Mouse (Mus musculus): ENCODE measurements around the gene Grem1. TPM values are rescaled to one million over a fixed set of nuclear protein-coding genes. Genes with fewer than 3 reads are reported as not detected.

Gene Grem1
- total and polyA plus RNA-seq, 3 experiments: not detected

DNA sequence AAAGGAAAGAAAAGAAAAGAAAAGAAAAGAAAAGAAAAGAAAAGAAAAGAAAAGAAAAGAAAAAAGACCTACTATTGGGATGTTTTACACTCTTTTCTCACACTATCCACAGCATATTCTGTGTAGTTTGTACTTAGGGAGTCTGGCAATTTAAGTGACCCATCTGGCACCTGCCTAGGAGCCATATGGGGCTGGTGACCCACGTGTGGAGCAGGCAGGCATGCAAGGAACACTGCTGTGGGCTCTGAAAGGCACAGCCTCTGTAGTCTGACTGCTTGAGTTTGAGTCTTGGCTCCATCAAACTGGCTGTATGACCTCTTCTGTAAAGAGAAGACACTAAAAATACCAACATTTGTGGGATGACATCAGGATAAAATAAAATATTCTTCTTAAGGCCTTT lies 45.3 kb upstream of the Grem1 start:
- Histone ChIP-seq H3K4me2 (ENCODE audit: insufficient read depth, low read depth, poor library complexity, severe bottlenecking) (no peak overlapping the region), H3K4me3 (replicated peaks in 1 of 3; ENCODE audit: low read depth in 2 of 3, low read length in 2 of 3, poor library complexity in 1 of 3) (no peak overlapping the region), H3K79me2 (replicated peaks; ENCODE audit: control insufficient read depth, extremely low read depth, insufficient read depth, poor library complexity, severe bottlenecking) (no peaks in the 10 kb centered on the region), H3K9me3 (replicated peaks; ENCODE audit: low read length) (no peaks in the 10 kb centered on the region), H3K4me1 (ENCODE audit: control insufficient read depth in 1 of 2, insufficient read depth in 2 of 2) (peaks cover 3 to 4% of the 10 kb centered on the region in 2 experiments; a peak in 2 of 4 replicates), H3K9ac (ENCODE audit: insufficient read depth, low read depth) (no peak overlapping the region), H3K27ac (ENCODE audit: insufficient read depth, low read depth) (no peak overlapping the region), H3K27me3 (replicated peaks) (no peaks in the 10 kb centered on the region), H3K36me3 (replicated peaks in 1 of 2; ENCODE audit: control insufficient read depth in 1 of 2, insufficient read depth in 1 of 2, low read length in 1 of 2) (no peaks in the 10 kb centered on the region)
- TF ChIP-seq RCOR1 (conservative IDR thresholded peaks at IDR 0.05; ENCODE audit: low read depth, low read length) (no peak), HCFC1 (IDR thresholded peaks at IDR 0.05; ENCODE audit: low read depth, low read length) (no peak), ETS1 (conservative IDR thresholded peaks at IDR 0.05; ENCODE audit: low read depth, low read length) (no peak), MAFK (IDR thresholded peaks at IDR 0.05; ENCODE audit: insufficient replicate concordance, low read length) (no peak), POLR2AphosphoS2 (IDR thresholded peaks at IDR 0.05; ENCODE audit: low read depth, low read length) (no peak)
- DNase-seq (ENCODE audit: extremely low read depth): no peak
- in situ Hi-C loops (cut with MboI; ENCODE audit: low pct_ligation_motif_present, low pct_unique_long_range_greater_than_20kb, low sequenced_read_pairs) (loop anchor here (25.0 kb wide), 1 partner anchor 316 kb away; no protein-coding TSS in a partner anchor), dilution Hi-C loops (cut with MboI; ENCODE audit: extremely low pct_ligation_motif_present, extremely low pct_unique_long_range_greater_than_20kb, low sequenced_read_pairs) (no loop called here)

GRCm38 (mm10) chr2:113800846-113801245 lies 42.4 kb upstream of the Grem1 start:
- dilution Hi-C loops (cut with MboI; ENCODE audit: extremely low pct_ligation_motif_present, extremely low pct_unique_long_range_greater_than_20kb, low sequenced_read_pairs): no loop called here
- Histone ChIP-seq H3K27ac (ENCODE audit: insufficient read depth, low read depth) (no peak overlapping the region), H3K4me3 (replicated peaks in 1 of 3; ENCODE audit: low read depth in 2 of 3, low read length in 2 of 3, poor library complexity in 1 of 3) (no peak overlapping the region), H3K9ac (ENCODE audit: insufficient read depth, low read depth) (no peak overlapping the region), H3K4me2 (ENCODE audit: insufficient read depth, low read depth, poor library complexity, severe bottlenecking) (no peak overlapping the region), H3K4me1 (ENCODE audit: control insufficient read depth in 1 of 2, insufficient read depth in 2 of 2) (peaks cover 3 to 4% of the 10 kb centered on the region in 2 experiments; a peak in 2 of 4 replicates), H3K36me3 (replicated peaks in 1 of 2; ENCODE audit: control insufficient read depth in 1 of 2, insufficient read depth in 1 of 2, low read length in 1 of 2) (no peaks in the 10 kb centered on the region), H3K9me3 (replicated peaks; ENCODE audit: low read length) (no peaks in the 10 kb centered on the region), H3K27me3 (replicated peaks) (no peaks in the 10 kb centered on the region), H3K79me2 (replicated peaks; ENCODE audit: control insufficient read depth, extremely low read depth, insufficient read depth, poor library complexity, severe bottlenecking) (no peaks in the 10 kb centered on the region)
- TF ChIP-seq USF1 (IDR thresholded peaks at IDR 0.05; ENCODE audit: low read depth, low read length): no peak
- TF ChIP-seq NRF1 (IDR thresholded peaks at IDR 0.05; ENCODE audit: low read depth, low read length): no peak
- TF ChIP-seq POLR2AphosphoS2 (IDR thresholded peaks at IDR 0.05; ENCODE audit: low read depth, low read length): no peak
- TF ChIP-seq MAFK (IDR thresholded peaks at IDR 0.05; ENCODE audit: insufficient replicate concordance, low read length): no peak
- TF ChIP-seq ZKSCAN1 (IDR thresholded peaks at IDR 0.05; ENCODE audit: borderline replicate concordance, low read depth, low read length): no peak
- TF ChIP-seq BHLHE40 (IDR thresholded peaks at IDR 0.05; ENCODE audit: low read depth, low read length): no peak
- TF ChIP-seq JUND (conservative IDR thresholded peaks at IDR 0.05; ENCODE audit: low read depth, low read length): no peak
- TF ChIP-seq ZMIZ1 (IDR thresholded peaks at IDR 0.05; ENCODE audit: low read depth, low read length): no peak
- no peak for TF ChIP-seq SIN3A (IDR thresholded peaks at IDR 0.05; ENCODE audit: low read length)
- TF ChIP-seq MXI1 (IDR thresholded peaks at IDR 0.05; ENCODE audit: low read depth, low read length): no peak
- TF ChIP-seq ZNF384 (IDR thresholded peaks at IDR 0.05; ENCODE audit: low read depth, low read length): no peak
- TF ChIP-seq SMC3 (IDR thresholded peaks at IDR 0.05; ENCODE audit: low read depth, low read length): no peak
- no peak for TF ChIP-seq GABPA (IDR thresholded peaks at IDR 0.05; ENCODE audit: insufficient replicate concordance, low read depth, low read length)
- no peak for TF ChIP-seq PAX5 (IDR thresholded peaks at IDR 0.05; ENCODE audit: low read length)
- TF ChIP-seq USF2 (conservative IDR thresholded peaks at IDR 0.05; ENCODE audit: low read depth, low read length): no peak
- in situ Hi-C loops (cut with MboI; ENCODE audit: low pct_ligation_motif_present, low pct_unique_long_range_greater_than_20kb, low sequenced_read_pairs): loop anchor here (25.0 kb wide), 1 partner anchor 314 kb away; no protein-coding TSS in a partner anchor
- no peak for DNase-seq (ENCODE audit: extremely low read depth)
